Mouse (Mus musculus): Measurements from ENCODE around the gene Il24. TPM values are rescaled to one million over a fixed set of nuclear protein-coding genes. Genes with fewer than 3 reads are reported as not detected.

The Il24 gene
- polyA plus RNA-seq, 1 experiment from 2014 or later: not detected

- no peaks in the 10 kb centered on the region for H3K36me3 ChIP-seq (ENCODE audit: inconsistent target)
- H3K4me3 ChIP-seq (ENCODE audit: inconsistent target): no peak overlapping the region
- H3K27ac ChIP-seq: no peak overlapping the region
- 88% methylated on average over 6 of the region's 6 CpGs for WGBS (ENCODE audit: missing documents)
- H3K79me2 ChIP-seq (ENCODE audit: inconsistent target): no peaks in the 10 kb centered on the region
Measured at GRCm38 (mm10) chr1:130835161-130835936, 51.9 kb downstream of the Il24 start.

- Histone ChIP-seq H3K79me2 (ENCODE audit: inconsistent target) (no peaks in the 10 kb centered on the region), H3K4me3 (ENCODE audit: inconsistent target) (no peak overlapping the region), H3K36me3 (ENCODE audit: inconsistent target) (no peaks in the 10 kb centered on the region), H3K27ac (no peak overlapping the region)
- 83% methylated on average over 5 of the region's 5 CpGs for WGBS (ENCODE audit: missing documents)
Measured at GRCm38 (mm10) chr1:130832230-130833149, 54.8 kb downstream of the Il24 start.

Other genes with a start within 250 kb of the Il24 start
- not detected in 3 replicates for gene C4bp, start 225.8 kb downstream of the Il24 start, polyA plus RNA-seq (2018)
- gene Gm29427, start 171.7 kb downstream of the Il24 start, polyA plus RNA-seq (2018): 0.13 TPM in 1 of 3 replicates, not detected in the others
- gene Yod1, start 170.1 kb downstream of the Il24 start, polyA plus RNA-seq (2018): 2.8 to 3.3 TPM (median 3.0 TPM) in 3 replicates
- gene Pfkfb2, start 158.2 kb downstream of the Il24 start, polyA plus RNA-seq (2018): 6.0 to 10.1 TPM (median 7.7 TPM) in 3 replicates
- 0.35 to 0.75 TPM (median 0.52 TPM) in 3 replicates for gene AA986860, start 155.5 kb downstream of the Il24 start, polyA plus RNA-seq (2018)
- gene Fcamr, start 86.6 kb downstream of the Il24 start, polyA plus RNA-seq (2018): not detected in 3 replicates
- gene Pigr, start 60.8 kb downstream of the Il24 start, polyA plus RNA-seq (2018): not detected in 3 replicates
- gene Fcmr, start 21.8 kb downstream of the Il24 start, polyA plus RNA-seq (2018): 0.49 TPM in 1 of 3 replicates, not detected in the others
- gene Il20, start 24.0 kb upstream of the Il24 start, polyA plus RNA-seq (2018): not detected in 3 replicates
- gene Il19, start 52.7 kb upstream of the Il24 start, polyA plus RNA-seq (2018): not detected in 3 replicates
- 4.4 to 10.1 TPM (median 5.1 TPM) in 3 replicates for gene Il10, start 132.4 kb upstream of the Il24 start, polyA plus RNA-seq (2018)
- gene Mapkapk2, start 210.4 kb upstream of the Il24 start, polyA plus RNA-seq (2018): 87.7 to 156 TPM (median 109 TPM) in 3 replicates

Data from macrophage (primary cell).